Mouse (Mus musculus) stomach, postnatal 0 days (tissue): ENCODE results near the gene Gm17349.

Experiments
- CTCF ChIP-seq: IDR thresholded peaks from 2 replicates; pipeline ENCODE4 v1.5.1; 2016; ENCODE audit warnings: antibody characterized with exemption, low read depth, mild to moderate bottlenecking, moderate library complexity
- EP300 ChIP-seq: optimal IDR thresholded peaks from 2 replicates; pipeline ENCODE3; 2016; ENCODE audit warnings: antibody characterized with exemption

DNA sequence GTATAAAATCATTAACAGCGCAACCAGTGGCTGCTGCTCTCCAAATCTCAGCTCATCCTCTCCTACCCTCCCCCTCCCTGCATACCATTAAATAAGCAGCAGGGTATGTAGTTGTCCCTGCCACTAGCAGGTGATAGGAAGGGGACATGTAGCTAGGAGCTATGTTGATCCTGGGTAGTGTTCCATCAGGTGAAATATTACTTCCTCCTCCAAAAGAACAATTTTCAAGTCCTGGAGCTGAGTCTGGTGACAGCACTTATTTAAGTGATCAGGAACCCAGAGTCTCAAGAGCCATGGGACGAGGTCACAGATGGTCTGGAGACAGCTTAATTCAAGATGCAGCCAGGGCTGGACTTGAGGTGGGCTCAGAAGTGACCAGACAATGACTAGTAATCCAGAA lies 30.3 kb upstream of the Gm17349 start:
- TF ChIP-seq CTCF, result no peak
- TF ChIP-seq EP300, result no peak
